Mouse (Mus musculus): Measurements from ENCODE around the gene Ddx10. TPM values are rescaled to one million over a fixed set of nuclear protein-coding genes. Genes with fewer than 3 reads are reported as not detected.

Ddx10 gene
- polyA plus RNA-seq, 1 experiment from 2014 or later = 24.7 TPM

GRCm38 (mm10) chr9:53068166-53068565 is 179.7 kb downstream of the Ddx10 start:
- ATAC-seq (ENCODE audit: low FRiP score) = no peak
- Histone ChIP-seq H3K4me1 (replicated peaks) (peaks cover 16% of the 10 kb centered on the region; the same call in 1 of the 2 replicates), H3K4me3 (no peak overlapping the region), H3K27ac (no peak overlapping the region), H3K27me3 (no peaks in the 10 kb centered on the region), H3K36me3 (no peaks in the 10 kb centered on the region), H3K9me3 (no peaks in the 10 kb centered on the region), H3K9ac (no peak overlapping the region), H3K4me2 (no peak overlapping the region)
- 93% methylated on average over 5 of the region's 5 CpGs for WGBS

- no peak overlapping the region for H3K9ac ChIP-seq
- WGBS = 51% methylated on average over 4 of the region's 4 CpGs
- peak overlapping the region; percentile 2; the same call in 1 of the 2 replicates for H3K27ac ChIP-seq
- no peaks in the 10 kb centered on the region for H3K9me3 ChIP-seq
- no peaks in the 10 kb centered on the region for H3K27me3 ChIP-seq
- H3K4me1 ChIP-seq (replicated peaks) = peaks cover 15% of the 10 kb centered on the region; the same call in 1 of the 2 replicates
- ATAC-seq (ENCODE audit: low FRiP score) = no peak
- H3K4me2 ChIP-seq = no peak overlapping the region
- no peaks in the 10 kb centered on the region for H3K36me3 ChIP-seq
- no peak overlapping the region for H3K4me3 ChIP-seq
Observed at GRCm38 (mm10) chr9:53066428-53066827, 181.4 kb downstream of the Ddx10 start.

GRCm38 (mm10) chr9:53065028-53065427 is 182.8 kb downstream of the Ddx10 start:
- H3K4me3 ChIP-seq = no peak overlapping the region
- no peaks in the 10 kb centered on the region for H3K36me3 ChIP-seq
- no peak overlapping the region for H3K4me2 ChIP-seq
- WGBS = 77% methylated on average over 2 of the region's 2 CpGs
- ATAC-seq (ENCODE audit: low FRiP score) = no peak
- no peak overlapping the region for H3K9ac ChIP-seq
- H3K4me1 ChIP-seq (replicated peaks) = peaks cover 10% of the 10 kb centered on the region; the same call in 1 of the 2 replicates
- H3K27me3 ChIP-seq = no peaks in the 10 kb centered on the region
- no peak overlapping the region for H3K27ac ChIP-seq
- H3K9me3 ChIP-seq = no peaks in the 10 kb centered on the region

- Histone ChIP-seq H3K4me2 (no peak overlapping the region), H3K9me3 (no peaks in the 10 kb centered on the region), H3K4me1 (replicated peaks) (peaks cover 10% of the 10 kb centered on the region; the same call in 1 of the 2 replicates), H3K4me3 (no peak overlapping the region), H3K36me3 (no peaks in the 10 kb centered on the region), H3K27ac (no peak overlapping the region), H3K9ac (no peak overlapping the region), H3K27me3 (no peaks in the 10 kb centered on the region)
- no peak for ATAC-seq (ENCODE audit: low FRiP score)
- 91% methylated on average over 6 of the region's 6 CpGs for WGBS
Observed at GRCm38 (mm10) chr9:53064531-53064930, 183.3 kb downstream of the Ddx10 start.

- Histone ChIP-seq H3K4me2 (no peak overlapping the region), H3K36me3 (no peaks in the 10 kb centered on the region), H3K9ac (no peak overlapping the region), H3K4me3 (no peak overlapping the region), H3K9me3 (no peaks in the 10 kb centered on the region), H3K27ac (no peak overlapping the region), H3K4me1 (replicated peaks) (no peaks in the 10 kb centered on the region), H3K27me3 (no peaks in the 10 kb centered on the region)
- no peak for ATAC-seq (ENCODE audit: low FRiP score)
- WGBS = 71% methylated on average over 3 of the region's 3 CpGs
Observed at GRCm38 (mm10) chr9:53055306-53055705, 192.5 kb downstream of the Ddx10 start.

Other genes with a start within 250 kb of the Ddx10 start
- 0.06 and 0.25 TPM in 2 replicates for gene Exph5, start 53.6 kb upstream of the Ddx10 start, polyA plus RNA-seq (2015; fragmentation: Nextera tagmentation; extraction: Ambion mirVana)
- gene Kdelc2, start 136.0 kb upstream of the Ddx10 start, polyA plus RNA-seq (2015; fragmentation: Nextera tagmentation; extraction: Ambion mirVana) = 6.6 and 7.8 TPM in 2 replicates
- 0.43 and 0.45 TPM in 2 replicates for gene 4930550C14Rik, start 154.3 kb upstream of the Ddx10 start, polyA plus RNA-seq (2015; fragmentation: Nextera tagmentation; extraction: Ambion mirVana)